Mouse (Mus musculus) heart, adult 8-10 months (tissue): Measurements from ENCODE around the gene Ribc1. TPM values are rescaled to one million over a fixed set of nuclear protein-coding genes. Genes with fewer than 3 reads are reported as not detected.

ENCODE experiments used
- DNase-seq: peaks from one replicate; pipeline ENCODE4 v3.0.0; 2022; ENCODE audit warnings: low spot score
- total RNA-seq, 4 experiments: library from RNA; stranded (reverse); gene quantifications; 2 replicates each; pipeline ENCODE4 v1.2.4; 2022

The Ribc1 gene
- total RNA-seq: under 1 TPM; 0.23 to 0.75 (median 0.48) TPM

DNA sequence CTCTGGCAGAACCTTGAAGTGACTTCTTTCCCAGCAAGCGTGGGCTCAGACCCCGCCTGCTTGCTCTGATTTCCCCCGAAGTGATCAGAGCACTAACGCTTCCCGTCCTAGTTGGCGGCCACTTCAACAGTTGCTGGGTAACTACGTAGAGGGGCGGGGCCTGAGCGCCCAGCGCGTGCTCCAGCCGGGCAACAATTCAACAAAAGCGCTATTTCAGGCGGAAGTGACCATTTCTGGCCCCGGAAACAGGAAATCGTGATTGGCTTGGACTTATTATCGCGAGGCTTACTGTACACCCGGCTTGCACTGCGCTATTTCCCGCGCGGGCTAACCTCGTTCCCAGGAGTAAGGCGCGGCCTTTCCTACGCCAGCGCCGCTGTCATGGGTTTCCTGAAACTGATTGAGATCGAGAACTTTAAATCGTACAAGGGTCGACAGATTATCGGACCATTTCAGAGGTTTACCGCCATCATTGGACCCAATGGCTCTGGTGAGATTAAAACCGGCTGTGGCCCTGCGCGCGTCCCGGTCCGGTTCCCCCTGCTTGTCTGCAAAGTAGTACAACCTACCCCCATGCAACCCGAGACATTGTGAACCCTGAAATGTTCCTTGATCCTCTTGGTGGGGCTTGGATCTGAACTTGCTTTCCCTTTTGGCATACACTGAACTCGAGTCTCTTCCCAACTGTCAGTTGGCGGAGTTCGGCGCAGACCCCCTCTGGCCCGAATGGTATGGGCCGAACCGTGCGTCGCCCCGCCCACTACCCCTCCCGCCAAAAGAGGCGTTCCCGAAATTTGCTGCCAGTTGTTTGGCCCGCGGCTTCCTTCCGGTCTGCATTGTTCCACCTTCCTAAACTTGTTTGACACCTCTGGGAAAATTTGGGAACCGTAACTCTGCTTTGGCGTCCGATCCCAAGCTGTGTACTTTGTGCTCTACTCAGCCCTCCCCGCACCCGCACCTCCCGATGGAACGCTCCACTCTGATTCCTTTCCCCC lies at the start of gene Ribc1, which contains the start of gene Smc1a:
Gene Ribc1, minus strand, starts transcription at position 145 of the 995 bp plus-strand sequence.
Gene Smc1a, plus strand, starts transcription at position 278 of the 995 bp plus-strand sequence.
- peak; percentile 94 for DNase-seq

DNA sequence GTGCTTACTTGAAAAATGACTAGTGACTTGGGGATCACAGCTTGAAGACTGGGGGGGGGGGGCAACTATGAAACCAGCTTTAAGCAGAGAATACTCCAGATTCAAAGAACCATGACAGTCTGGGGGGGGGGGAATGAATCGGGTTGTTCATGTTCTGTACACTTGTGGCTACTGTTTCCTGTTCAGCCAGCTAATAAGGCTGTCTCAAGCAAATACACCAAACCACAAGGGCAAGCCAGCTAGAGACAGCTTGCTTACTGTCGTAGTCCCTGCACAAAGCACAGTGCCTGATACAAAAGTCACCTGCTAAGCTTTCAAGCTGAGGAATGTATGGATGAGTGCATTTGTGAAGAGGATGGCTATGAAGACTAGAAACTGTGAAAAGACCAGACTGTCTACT lies 49.6 kb upstream of the Ribc1 start:
- no peak for DNase-seq

DNA sequence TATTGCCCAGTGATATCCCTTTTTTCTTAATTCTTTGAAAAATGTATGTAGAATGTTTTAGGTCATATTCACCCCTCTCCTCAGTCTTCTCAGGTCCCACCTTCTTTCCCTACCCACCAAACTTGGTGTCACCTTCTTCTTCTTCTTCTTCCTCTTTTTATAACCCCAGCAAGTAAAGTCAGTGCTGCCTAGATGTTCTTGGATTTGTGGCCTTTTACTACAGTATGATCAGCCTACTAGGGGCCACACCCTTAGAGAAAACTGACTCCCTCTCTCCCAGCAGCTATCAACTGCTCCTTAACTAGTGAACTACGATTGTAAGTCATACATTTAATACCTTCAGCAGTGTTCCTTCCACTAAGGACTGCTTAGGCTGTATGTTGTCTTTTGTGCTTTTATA lies 38.0 kb upstream of the Ribc1 start:
- DNase-seq: no peak

DNA sequence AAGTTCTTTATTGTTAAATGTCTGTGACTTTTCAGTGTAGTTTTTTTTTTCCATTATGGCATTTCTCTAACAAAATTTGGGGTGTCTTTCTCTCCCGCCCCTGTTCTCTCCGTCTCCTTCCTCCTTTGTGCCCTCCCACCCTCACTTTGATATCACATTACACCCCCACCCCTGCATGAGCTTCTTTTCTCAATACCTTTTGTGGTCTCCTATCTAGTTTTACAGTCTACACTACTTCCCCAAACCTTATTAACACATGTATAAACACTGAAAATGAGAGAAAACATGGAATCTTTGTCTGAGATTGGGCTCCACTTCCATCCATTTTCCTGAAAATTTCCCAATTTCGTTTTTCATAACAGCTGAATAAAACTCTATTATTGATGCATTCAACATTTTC lies 36.5 kb upstream of the Ribc1 start:
- DNase-seq: no peak

DNA sequence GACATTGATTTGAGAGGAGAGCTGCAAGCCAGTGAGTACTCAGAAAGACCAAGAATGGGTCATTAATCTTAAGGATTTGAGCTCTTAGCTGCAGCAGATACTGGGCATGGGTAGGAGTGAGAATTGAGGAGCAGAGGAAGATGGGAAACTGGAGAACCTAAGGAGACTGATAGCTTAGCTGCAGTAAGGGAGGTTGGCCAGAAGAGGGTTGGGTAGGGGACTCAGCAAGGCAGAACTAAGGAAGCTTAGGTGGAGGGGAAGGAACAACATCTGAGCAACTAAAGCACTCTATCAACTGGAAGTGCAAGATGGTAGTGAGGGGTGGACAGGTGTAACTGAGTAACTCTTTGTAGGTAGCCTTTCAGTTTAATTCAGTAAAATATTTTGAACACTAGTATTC lies 31.1 kb upstream of the Ribc1 start:
- DNase-seq: no peak

DNA sequence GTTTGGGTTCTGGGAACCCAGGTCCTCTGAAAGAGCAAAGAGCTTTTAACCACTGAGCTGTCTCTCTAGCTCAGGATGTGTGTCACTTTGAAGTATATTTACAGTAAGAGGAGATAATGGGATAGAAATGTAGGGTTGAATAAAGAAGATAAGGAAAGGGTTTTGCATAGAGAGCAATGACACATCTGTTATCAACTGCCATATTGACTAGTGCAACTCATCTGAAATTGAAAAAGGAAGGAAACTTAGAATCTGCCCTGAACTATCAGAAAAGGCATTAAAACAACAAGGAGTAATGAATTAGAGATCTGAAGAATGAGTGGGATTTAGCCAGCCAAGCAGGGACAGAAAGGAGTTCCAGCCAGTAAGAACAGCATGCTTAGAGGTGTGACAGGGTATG lies 23.8 kb upstream of the Ribc1 start:
- no peak for DNase-seq

DNA sequence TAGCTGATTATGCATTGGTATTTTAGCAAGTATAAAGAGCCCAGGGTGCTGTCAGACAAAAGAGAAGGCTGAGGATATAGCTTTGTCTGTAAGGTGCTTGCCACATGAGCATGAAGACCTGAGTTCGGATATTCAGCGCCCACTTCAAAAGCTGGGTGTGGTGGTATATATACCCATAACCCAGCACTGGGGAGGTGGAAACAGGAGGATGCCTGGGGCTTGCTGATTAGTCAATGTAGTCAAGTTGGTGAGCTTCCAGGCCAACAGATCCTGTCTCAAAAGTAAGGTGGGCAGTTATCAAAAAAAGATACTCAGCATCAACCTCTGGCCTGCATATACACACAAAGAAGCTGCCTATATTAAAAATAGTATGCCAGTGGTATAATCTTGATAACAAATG lies 3.2 kb upstream of the Ribc1 start:
- DNase-seq: no peak

DNA sequence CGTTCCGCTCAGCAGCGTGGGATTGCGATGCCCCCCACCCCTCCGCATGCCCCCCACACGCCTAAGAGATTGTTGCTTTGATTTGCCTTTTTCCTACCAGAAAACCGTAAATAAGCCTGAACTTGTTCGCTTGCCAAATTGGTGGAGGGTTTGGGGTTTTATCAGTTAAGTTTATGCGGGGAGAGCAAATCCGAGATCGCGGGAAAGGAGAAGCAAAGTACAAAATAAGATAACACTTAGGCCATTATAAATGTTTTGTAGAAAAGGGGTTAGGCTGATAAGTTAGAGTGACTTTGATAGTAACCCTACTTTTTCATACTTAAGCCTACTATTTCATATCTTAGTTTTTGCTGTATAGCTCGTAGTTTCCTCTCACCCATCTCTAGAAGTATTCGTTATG lies 1.1 kb upstream of the Ribc1 start:
- DNase-seq: no peak

DNA sequence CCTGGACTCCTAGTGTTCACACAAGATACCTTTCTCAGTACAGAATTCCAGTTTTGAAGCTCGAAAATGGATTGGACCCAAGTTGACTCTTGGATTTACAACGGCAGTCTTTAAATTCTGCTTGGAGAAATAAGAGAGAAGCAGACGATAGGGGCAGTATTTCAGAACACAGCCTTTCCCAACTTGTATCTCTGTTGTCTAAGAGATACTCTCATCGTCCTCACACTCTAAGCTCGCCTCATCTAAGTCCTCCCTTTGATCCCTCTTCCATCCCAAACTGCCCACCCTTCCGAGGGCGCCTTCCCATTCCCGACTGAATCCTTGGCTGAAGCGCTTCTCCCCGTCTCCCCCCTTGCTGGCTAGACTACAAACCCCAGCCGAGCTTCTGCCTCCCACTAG lies 344 bp downstream of the Ribc1 start:
- DNase-seq: no peak

DNA sequence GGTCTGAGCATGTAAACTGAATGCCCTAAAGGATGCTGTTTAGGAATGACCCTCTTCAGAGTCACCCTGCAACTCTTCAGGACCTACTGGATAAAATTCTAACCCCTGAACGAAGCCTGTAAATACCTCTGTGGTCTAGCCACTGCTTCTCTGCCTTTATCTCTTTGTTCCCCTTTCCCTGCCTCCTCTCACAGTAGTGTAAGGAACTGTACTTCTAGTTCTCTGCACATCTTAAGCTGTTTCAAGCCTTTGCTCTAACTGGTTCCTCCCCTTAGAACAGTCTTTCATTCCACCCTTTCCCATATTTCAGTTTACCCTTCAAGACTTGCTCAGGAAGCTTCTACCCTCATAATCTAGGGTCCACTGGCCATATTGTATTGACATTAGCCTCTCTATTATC lies 8.2 kb downstream of the Ribc1 start:
- DNase-seq: no peak

DNA sequence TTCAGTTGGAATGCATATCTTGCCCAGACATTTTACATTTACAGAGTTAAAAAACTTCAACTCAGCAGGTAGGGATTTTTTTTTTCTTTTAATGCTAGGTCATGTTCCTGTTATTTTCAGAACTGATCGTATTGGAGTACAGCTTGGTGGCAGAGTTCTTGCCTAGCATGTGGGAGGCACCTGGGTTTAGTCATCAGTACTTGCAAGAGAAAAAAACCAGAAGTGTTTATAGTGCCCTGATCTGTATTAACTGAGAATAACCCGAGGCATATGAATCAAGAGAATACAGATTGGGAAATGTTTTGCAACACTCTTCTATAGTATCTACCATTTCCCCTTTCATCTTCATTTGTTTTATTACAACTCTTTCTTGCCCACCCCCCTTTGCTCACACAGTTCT lies 13.2 kb downstream of the Ribc1 start:
- DNase-seq: no peak

DNA sequence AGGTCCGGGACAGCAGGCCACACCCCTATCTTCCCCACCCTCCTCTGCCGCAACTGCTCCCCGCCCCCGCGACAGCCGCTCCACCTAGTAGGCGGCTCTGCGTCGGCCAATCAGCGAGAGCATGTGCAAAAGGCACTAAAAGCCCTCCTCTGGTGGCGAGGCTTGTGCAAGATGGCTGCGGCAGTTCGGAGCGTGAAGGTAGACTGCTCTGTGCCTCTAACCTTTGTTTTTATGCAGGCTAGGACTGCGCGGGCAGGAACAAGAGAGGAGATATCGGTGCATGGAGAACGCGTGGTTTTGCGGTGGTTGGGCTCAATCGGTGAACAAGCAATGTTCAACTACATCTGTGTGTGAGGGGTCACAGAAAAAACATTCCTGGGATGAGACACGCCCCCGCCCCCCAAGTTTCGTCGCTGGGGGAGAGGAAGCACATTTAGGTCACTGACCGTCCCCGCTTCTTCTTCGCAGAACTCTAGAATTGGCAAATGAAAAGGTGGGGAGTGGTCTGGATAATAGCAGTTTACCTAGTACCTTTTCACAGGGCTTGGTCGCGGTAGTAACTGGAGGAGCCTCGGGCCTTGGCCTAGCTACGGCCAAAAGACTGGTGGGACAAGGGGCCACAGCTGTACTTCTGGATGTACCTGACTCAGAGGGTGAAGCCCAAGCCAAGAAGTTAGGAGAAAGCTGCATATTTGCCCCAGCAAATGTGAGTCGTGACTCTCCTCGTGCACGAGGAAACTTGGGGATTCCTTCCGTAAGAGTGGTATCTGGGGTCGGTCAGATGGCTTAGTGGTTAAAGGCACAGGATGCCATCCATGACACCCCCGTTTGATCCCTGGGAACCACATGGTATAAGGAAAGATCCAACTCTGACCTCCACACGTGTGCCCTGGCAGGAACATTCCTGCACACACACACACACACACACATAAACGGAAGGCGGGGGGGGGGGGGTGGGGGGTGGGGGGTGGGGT lies 14.1 kb downstream of the Ribc1 start, which contains the start of gene Hsd17b10:
Gene Hsd17b10, plus strand, starts transcription at position 109 of the 974 bp plus-strand sequence.
- peak; percentile 81 for DNase-seq

DNA sequence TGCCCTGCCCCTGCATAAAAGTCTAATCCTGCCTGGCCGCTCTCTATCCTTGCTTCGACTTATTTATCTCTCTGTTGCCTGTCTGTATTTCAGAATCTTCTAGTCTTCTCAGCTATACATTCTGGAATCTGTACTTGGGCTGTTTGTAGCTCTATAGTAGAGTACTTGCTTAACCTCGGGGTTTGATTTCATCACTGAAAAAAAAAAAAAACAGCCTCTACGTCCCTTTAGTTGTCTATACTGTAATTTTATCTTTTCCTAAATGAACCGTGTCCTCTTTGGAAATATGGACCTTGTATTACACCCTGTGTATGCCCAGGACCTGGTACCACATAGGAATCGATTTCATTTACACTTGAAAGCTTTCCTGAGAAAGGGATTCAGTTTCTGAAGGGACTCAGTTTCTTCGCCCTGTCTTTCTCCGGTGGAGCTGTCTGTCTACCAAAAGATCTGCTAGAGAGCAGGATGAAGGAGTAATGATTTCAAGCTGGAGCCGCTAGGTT lies 14.9 kb downstream of the Ribc1 start:
- DNase-seq: no peak

DNA sequence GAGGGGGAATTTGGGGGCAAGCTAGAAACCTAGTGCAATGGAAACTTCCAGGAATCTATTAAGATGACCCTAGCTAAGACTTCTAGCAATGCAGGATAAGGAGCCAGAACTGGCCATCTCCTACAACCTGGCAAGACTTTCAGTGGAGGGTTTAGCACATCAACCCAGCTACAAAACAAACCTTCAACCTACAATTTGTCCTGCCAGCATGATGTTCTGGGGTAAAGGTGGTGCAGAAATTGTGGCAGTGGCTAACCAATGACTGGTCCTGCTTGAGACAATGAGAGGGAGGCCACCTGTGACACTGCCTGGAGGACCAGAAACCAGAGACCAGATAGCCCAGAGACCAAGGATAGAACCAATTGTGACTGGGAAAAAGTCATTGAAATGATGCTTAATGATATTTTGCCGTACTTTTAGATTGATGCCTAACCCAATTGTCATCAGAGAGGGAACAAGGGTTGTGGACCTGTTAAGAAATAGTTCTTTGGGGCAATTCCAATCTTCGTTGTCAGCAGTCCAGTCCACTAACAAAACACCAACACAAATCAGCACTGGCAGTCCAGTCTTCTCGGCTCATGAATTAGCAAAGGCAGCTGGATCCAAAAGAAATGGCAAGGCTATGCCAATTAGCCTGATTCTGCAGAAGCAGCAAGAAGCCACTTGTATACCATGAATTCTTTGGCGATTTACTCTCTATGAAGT lies 16.9 kb downstream of the Ribc1 start:
- no peak for DNase-seq

Other genes starting within 250 kb of the Ribc1 start
- 100 to 1,000 TPM; 157 to 200 (median 175) TPM for gene Huwe1, start 215.5 kb downstream of the Ribc1 start, total RNA-seq
- 100 to 1,000 TPM; 222 to 288 (median 242) TPM for gene Hsd17b10, start 14.4 kb downstream of the Ribc1 start, total RNA-seq
- 10 to 100 TPM; 19.7 to 25.7 (median 23.6) TPM for gene Smc1a, start 133 bp upstream of the Ribc1 start, total RNA-seq
- gene Iqsec2, start 128.0 kb upstream of the Ribc1 start, total RNA-seq: 10 to 100 TPM; 64.3 to 87.0 (median 82.0) TPM
- gene Kdm5c, start 216.7 kb upstream of the Ribc1 start, total RNA-seq: 10 to 100 TPM; 26.9 to 54.4 (median 37.6) TPM